Mouse (Mus musculus) heart, embryonic 11.5 days (tissue): ENCODE measurements around the gene Dmxl2. TPM values are rescaled to one million over a fixed set of nuclear protein-coding genes. Genes with fewer than 3 reads are reported as not detected.

Experiments
- ATAC-seq: fragments of 200-750 bp; cut with Nextera tagmentation; replicated peaks from 2 replicates; pipeline ENCODE4 v1.8.0; 2017; ENCODE audit warnings: moderate library complexity; ENCODE audit not compliant: insufficient number of reproducible peaks, low FRiP score, low TSS enrichment
- H3K27ac ChIP-seq: fragments of 300-500 bp; sonication (generic); 2 replicates; pipeline ENCODE4 v1.5.1; 2014; ENCODE audit warnings: mild to moderate bottlenecking, low read depth, low read length
- H3K27me3 ChIP-seq: fragments of 300-500 bp; sonication (generic); 2 replicates; pipeline ENCODE4 v1.6.1; 2014; ENCODE audit warnings: mild to moderate bottlenecking, low read length, mixed read lengths; ENCODE audit not compliant: control insufficient read depth, insufficient read depth
- H3K36me3 ChIP-seq: fragments of 300-500 bp; sonication (generic); 2 replicates; pipeline ENCODE4 v1.6.1; 2014; ENCODE audit warnings: mild to moderate bottlenecking, low read length, moderate library complexity, mixed read lengths; ENCODE audit not compliant: control insufficient read depth, insufficient read depth
- H3K4me1 ChIP-seq: fragments of 300-500 bp; sonication (generic); 2 replicates; pipeline ENCODE4 v1.6.1; 2014; ENCODE audit warnings: low read length; ENCODE audit not compliant: control insufficient read depth, insufficient read depth
- H3K4me2 ChIP-seq: fragments of 300-500 bp; sonication (generic); 2 replicates; pipeline ENCODE4 v1.6.1; 2014; ENCODE audit warnings: mild to moderate bottlenecking, moderate library complexity
- H3K4me3 ChIP-seq: fragments of 300-500 bp; sonication (generic); 2 replicates; pipeline ENCODE4 v1.5.1; 2014; ENCODE audit warnings: low read depth, low read length
- H3K9ac ChIP-seq: fragments of 300-500 bp; sonication (generic); 2 replicates; pipeline ENCODE4 v1.6.1; 2014; ENCODE audit warnings: mild to moderate bottlenecking, low read depth, low read length, moderate library complexity
- H3K9me3 ChIP-seq: fragments of 300-500 bp; sonication (generic); replicated peaks from 2 replicates; pipeline ENCODE4 v1.6.1; 2016; ENCODE audit warnings: low read length; ENCODE audit not compliant: control insufficient read depth
- WGBS: fragments of 180-500 bp; shearing (Covaris S2); extraction: QIAGEN DNeasy Blood & Tissue Kit; methylation state at CpG from one replicate; pipeline ENCODE4 v1.1.7; 2014; ENCODE audit not compliant: insufficient replicate concordance; 5-methylcytosine and 5-hydroxymethylcytosine counted together
- polyA plus RNA-seq: library from polyadenylated mRNA; unstranded; fragments of >200 nt; fragmentation: Nextera tagmentation; extraction: Ambion mirVana; gene quantifications from 2 replicates; pipeline ENCODE4 v1.2.1, GENCODE M21; 2014

Gene Dmxl2
- polyA plus RNA-seq, 1 experiment from 2014 or later, result 12.5 TPM

DNA sequence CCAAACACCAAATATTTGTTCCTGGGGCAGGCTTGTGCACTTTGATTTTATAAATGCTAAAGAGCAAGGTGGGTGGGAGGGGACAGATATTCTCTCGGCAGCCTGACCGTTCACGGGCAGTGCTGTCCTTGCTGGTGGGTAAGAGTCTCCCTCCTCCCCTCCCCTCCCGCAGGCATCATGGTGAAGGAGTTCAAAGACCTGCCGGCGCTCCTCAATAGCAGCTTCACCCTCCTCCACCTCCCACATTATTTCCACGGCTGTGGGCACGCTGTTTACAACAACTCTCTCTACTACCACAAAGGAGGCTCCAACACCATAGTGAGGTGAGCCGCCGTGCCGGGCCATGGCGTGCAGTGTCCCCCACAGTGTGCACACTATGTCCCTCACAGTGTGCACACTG, 165.8 kb downstream of the Dmxl2 start:
- no peak for ATAC-seq
- H3K4me1 ChIP-seq, result no peaks in the 10 kb centered on the region
- no peaks in the 10 kb centered on the region for H3K27me3 ChIP-seq
- H3K36me3 ChIP-seq, result no peaks in the 10 kb centered on the region
- no peak overlapping the region for H3K4me2 ChIP-seq
- no peak overlapping the region for H3K9ac ChIP-seq
- no peaks in the 10 kb centered on the region for H3K9me3 ChIP-seq
- H3K4me3 ChIP-seq, result no peak overlapping the region
- no peak overlapping the region for H3K27ac ChIP-seq
- 79% methylated on average over 12 of the region's 12 CpGs for WGBS

DNA sequence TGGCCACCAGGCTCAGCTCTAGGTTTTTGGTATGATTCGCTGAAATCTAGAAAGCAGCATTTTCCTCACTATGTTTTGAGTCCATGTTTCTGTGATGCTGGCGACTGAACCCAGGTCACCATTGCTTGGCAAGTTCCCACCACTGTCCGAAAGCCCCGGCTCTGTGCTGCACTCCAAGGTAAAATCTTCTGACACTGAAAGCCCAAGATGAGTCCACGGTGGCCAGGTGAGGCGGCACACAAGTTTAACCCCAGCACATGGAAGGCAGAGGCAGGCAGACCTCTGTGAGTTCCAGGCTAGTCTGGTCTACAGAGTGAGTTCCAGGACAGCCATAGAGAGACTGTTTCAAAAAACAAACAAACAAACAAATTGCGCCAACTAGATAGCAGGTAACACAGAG, 172.2 kb downstream of the Dmxl2 start:
- H3K36me3 ChIP-seq, result no peaks in the 10 kb centered on the region
- no peak overlapping the region for H3K4me2 ChIP-seq
- no peak overlapping the region for H3K9ac ChIP-seq
- H3K27me3 ChIP-seq, result no peaks in the 10 kb centered on the region
- H3K4me3 ChIP-seq, result no peak overlapping the region
- no peaks in the 10 kb centered on the region for H3K4me1 ChIP-seq
- no peak for ATAC-seq
- WGBS, result 78% methylated on average over 7 of the region's 7 CpGs
- no peak overlapping the region for H3K27ac ChIP-seq
- no peaks in the 10 kb centered on the region for H3K9me3 ChIP-seq

DNA sequence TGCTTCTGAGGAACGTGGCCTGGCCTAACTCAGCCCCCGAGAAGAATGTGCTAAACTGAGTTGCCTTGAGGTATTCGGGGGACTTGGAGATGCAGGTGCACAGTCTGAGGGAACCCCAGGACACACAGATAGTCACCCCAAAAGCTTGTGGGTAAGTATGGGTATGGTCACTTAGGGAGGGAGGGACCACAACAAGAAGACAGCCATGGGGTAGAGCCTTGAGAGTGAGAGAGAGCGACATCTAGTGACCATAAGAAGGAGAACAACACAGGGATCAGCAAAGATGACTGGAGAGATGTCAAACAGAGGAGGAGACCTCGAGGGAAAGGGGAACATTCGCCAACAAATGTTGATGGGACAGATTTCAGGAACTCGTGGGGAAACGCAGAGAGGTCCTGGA, 178.0 kb downstream of the Dmxl2 start:
- no peaks in the 10 kb centered on the region for H3K27me3 ChIP-seq
- no peaks in the 10 kb centered on the region for H3K9me3 ChIP-seq
- H3K9ac ChIP-seq, result no peak overlapping the region
- no peaks in the 10 kb centered on the region for H3K36me3 ChIP-seq
- ATAC-seq, result no peak
- H3K4me1 ChIP-seq, result no peaks in the 10 kb centered on the region
- no peak overlapping the region for H3K27ac ChIP-seq
- WGBS, result 43% methylated on average over 8 of the region's 8 CpGs
- H3K4me3 ChIP-seq, result no peak overlapping the region
- no peak overlapping the region for H3K4me2 ChIP-seq

DNA sequence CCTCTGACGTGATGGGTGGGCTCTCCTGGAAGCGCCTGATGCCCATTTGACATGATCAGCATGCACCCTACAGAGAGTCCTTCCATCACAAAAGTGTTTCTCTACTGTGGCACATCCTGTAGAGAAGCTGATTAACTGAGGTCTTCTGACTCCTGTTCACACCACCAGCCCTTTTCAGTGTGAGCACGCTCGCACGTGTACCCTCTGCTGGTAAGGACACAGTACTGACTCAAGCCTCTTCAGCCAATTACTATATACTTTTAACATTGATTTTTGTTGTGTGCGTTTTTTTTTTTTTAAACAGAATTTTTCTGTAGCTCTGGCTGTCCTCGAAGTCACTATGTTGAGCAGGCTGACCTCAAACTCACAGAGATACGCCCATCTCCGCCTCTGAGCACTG, 185.1 kb downstream of the Dmxl2 start:
- H3K27me3 ChIP-seq, result no peaks in the 10 kb centered on the region
- no peak for ATAC-seq
- no peaks in the 10 kb centered on the region for H3K4me1 ChIP-seq
- no peaks in the 10 kb centered on the region for H3K9me3 ChIP-seq
- WGBS, result 67% methylated on average over 9 of the region's 9 CpGs
- no peak overlapping the region for H3K4me2 ChIP-seq
- H3K9ac ChIP-seq, result no peak overlapping the region
- no peak overlapping the region for H3K4me3 ChIP-seq
- H3K27ac ChIP-seq, result no peak overlapping the region
- H3K36me3 ChIP-seq, result no peaks in the 10 kb centered on the region

Other genes starting within 250 kb of the Dmxl2 start
- not detected in 2 replicates for gene Cyp19a1, start 233.5 kb downstream of the Dmxl2 start, polyA plus RNA-seq
- not detected in 2 replicates for gene Gldn, start 215.1 kb downstream of the Dmxl2 start, polyA plus RNA-seq
- not detected in 2 replicates for gene Sh2d7, start 37.4 kb upstream of the Dmxl2 start, polyA plus RNA-seq
- gene Cib2, start 58.6 kb upstream of the Dmxl2 start, polyA plus RNA-seq, result 6.1 TPM in 2 replicates
- gene Idh3a, start 84.7 kb upstream of the Dmxl2 start, polyA plus RNA-seq, result 441 and 486 TPM in 2 replicates
- 0.24 and 0.36 TPM in 2 replicates for gene Acsbg1, start 160.2 kb upstream of the Dmxl2 start, polyA plus RNA-seq
- gene Dnaja4, start 197.2 kb upstream of the Dmxl2 start, polyA plus RNA-seq, result 19.0 and 25.6 TPM in 2 replicates
- gene Wdr61, start 232.9 kb upstream of the Dmxl2 start, polyA plus RNA-seq, result 124 and 128 TPM in 2 replicates